Mouse (Mus musculus): ENCODE data around the gene Cnbd2. TPM values are rescaled to one million over a fixed set of nuclear protein-coding genes. Genes with fewer than 3 reads are reported as not detected.

The Cnbd2 gene
- total RNA-seq, 2 experiments from 2014 or later, result 2.7 to 4.9 TPM

GRCm38 (mm10) chr2:156423672-156424071 is 111.6 kb downstream of the Cnbd2 start:
- no peak for ATAC-seq (replicated peaks; ENCODE audit: poor library complexity)

Other genes starting within 250 kb of the Cnbd2 start
- 1.3 and 1.7 TPM in 2 replicates for gene Spag4, start 247.1 kb upstream of the Cnbd2 start, total RNA-seq (2015)
- gene Spag4, start 247.1 kb upstream of the Cnbd2 start, total RNA-seq (2017), result 2.6 and 3.3 TPM in 2 replicates
- 36.8 and 39.2 TPM in 2 replicates for gene Cpne1, start 200.3 kb upstream of the Cnbd2 start, total RNA-seq (2015)
- gene Cpne1, start 200.3 kb upstream of the Cnbd2 start, total RNA-seq (2017), result 22.1 and 26.1 TPM in 2 replicates
- gene Rbm12, start 200.3 kb upstream of the Cnbd2 start, total RNA-seq (2015), result 34.4 and 44.8 TPM in 2 replicates
- gene Rbm12, start 200.3 kb upstream of the Cnbd2 start, total RNA-seq (2017), result 33.6 and 59.0 TPM in 2 replicates
- 1.6 and 6.4 TPM in 2 replicates for gene Gm28036, start 185.2 kb upstream of the Cnbd2 start, total RNA-seq (2015)
- gene Gm28036, start 185.2 kb upstream of the Cnbd2 start, total RNA-seq (2017), result 23.1 and 25.5 TPM in 2 replicates
- gene Romo1, start 168.3 kb upstream of the Cnbd2 start, total RNA-seq (2015), result 104 and 134 TPM in 2 replicates
- 13.2 and 27.2 TPM in 2 replicates for gene Romo1, start 168.3 kb upstream of the Cnbd2 start, total RNA-seq (2017)
- gene Nfs1, start 168.1 kb upstream of the Cnbd2 start, total RNA-seq (2015), result 54.3 and 71.4 TPM in 2 replicates
- 32.4 and 35.0 TPM in 2 replicates for gene Nfs1, start 168.1 kb upstream of the Cnbd2 start, total RNA-seq (2017)
- 515 and 549 TPM in 2 replicates for gene Rbm39, start 132.1 kb upstream of the Cnbd2 start, total RNA-seq (2015)
- 502 and 605 TPM in 2 replicates for gene Rbm39, start 132.1 kb upstream of the Cnbd2 start, total RNA-seq (2017)
- gene Phf20, start 115.8 kb upstream of the Cnbd2 start, total RNA-seq (2015), result 42.8 and 46.8 TPM in 2 replicates
- gene Phf20, start 115.8 kb upstream of the Cnbd2 start, total RNA-seq (2017), result 53.8 and 61.2 TPM in 2 replicates
- gene Scand1, start 405 bp downstream of the Cnbd2 start, total RNA-seq (2015), result 1.8 and 4.2 TPM in 2 replicates
- gene Scand1, start 405 bp downstream of the Cnbd2 start, total RNA-seq (2017), result 5.6 and 17.2 TPM in 2 replicates
- 0.05 and 0.39 TPM in 2 replicates for gene Epb41l1, start 108.6 kb downstream of the Cnbd2 start, total RNA-seq (2015)
- gene Epb41l1, start 108.6 kb downstream of the Cnbd2 start, total RNA-seq (2017), result 0.24 and 2.6 TPM in 2 replicates
- gene Aar2, start 235.3 kb downstream of the Cnbd2 start, total RNA-seq (2015), result 9.5 and 13.4 TPM in 2 replicates
- 9.2 and 9.4 TPM in 2 replicates for gene Aar2, start 235.3 kb downstream of the Cnbd2 start, total RNA-seq (2017)

Data from megakaryocyte progenitor cell, adult 5-6 weeks (primary cell).